Comparison of ENCODE assay signal across 7 mouse cellular contexts in the genomic region with DNA sequence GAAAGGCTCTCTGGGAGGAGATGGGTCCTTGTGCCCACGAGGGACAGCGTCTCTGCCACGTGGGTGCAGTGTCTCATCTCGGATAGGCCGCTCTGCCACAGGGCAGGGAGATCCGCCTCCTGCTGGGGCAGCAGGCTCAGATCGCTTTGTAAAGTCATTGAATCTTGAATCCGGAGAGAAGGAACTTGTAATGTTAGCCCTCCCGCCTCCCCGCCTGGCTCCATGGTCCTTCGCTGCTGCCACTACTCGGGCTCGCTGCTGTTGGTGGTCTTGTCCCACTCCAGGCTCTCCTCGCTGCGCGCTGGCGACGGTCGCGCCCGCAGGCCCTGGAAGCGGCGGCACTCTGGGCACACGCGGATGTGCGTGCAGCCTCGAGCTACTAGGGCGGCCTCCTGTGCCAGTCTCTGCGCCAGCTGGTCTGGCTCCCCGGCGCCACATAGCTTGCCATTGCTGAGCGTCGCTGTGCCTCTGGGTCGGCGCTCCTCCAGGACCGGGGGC. TPM values are rescaled to one million over a fixed set of nuclear protein-coding genes. Genes with fewer than 3 reads are reported as not detected.
DNase-seq lines count a peak whose midpoint lies in the region; ATAC-seq and TF ChIP-seq lines count a peak whose summit lies in the region.

No protein-coding gene starts in this region.

- 48% methylated on average over 36 of the region's 36 CpGs for WGBS in intestine, postnatal 0 days
- 3% methylated on average over 36 of the region's 36 CpGs for whole genome bisulfite sequencing in midbrain, embryonic 12.5 days

- H3K4me2 ChIP-seq in intestine, postnatal 0 days (replicated peaks; ENCODE audit: low read depth) = peak overlapping the region; percentile 51
- peak overlapping the region; percentile 70 for H3K4me2 ChIP-seq in midbrain, embryonic 12.5 days (replicated peaks)

- H3K4me3 ChIP-seq in intestine, postnatal 0 days (ENCODE audit: low read depth, low read length) = no peak overlapping the region
- peak overlapping the region; percentile 38 for H3K4me3 ChIP-seq in midbrain, embryonic 12.5 days
- H3K4me3 ChIP-seq in testis, adult 2 months (ENCODE audit: control insufficient read depth, low read depth, low read length) = peak overlapping the region; percentile 5

- intact Hi-C loops in left cerebral cortex, postnatal 4 days (cut with DNase I) = no loop called here

- no peak for TF ChIP-seq CTCF in intestine, postnatal 0 days (IDR thresholded peaks at IDR 0.05; ENCODE audit: low read depth)
- no peak for TF ChIP-seq CTCF in testis, adult 2 months (IDR thresholded peaks at IDR 0.05; ENCODE audit: control insufficient read depth, insufficient read depth, insufficient replicate concordance, low read depth, low read length)

- H3K9me3 ChIP-seq in intestine, postnatal 0 days (ENCODE audit: control insufficient read depth) = no peaks in the 10 kb centered on the region
- no peaks in the 10 kb centered on the region for H3K9me3 ChIP-seq in midbrain, embryonic 12.5 days

- no peaks in the 10 kb centered on the region for H3K27me3 ChIP-seq in intestine, postnatal 0 days (replicated peaks; ENCODE audit: control insufficient read depth, insufficient read depth, low read length)
- peaks cover 26% of the 10 kb centered on the region for H3K27me3 ChIP-seq in midbrain, embryonic 12.5 days
- no peaks in the 10 kb centered on the region for H3K27me3 ChIP-seq in testis, adult 2 months (ENCODE audit: control insufficient read depth, insufficient read depth, low read length)

- no peak for TF ChIP-seq POLR2A in testis, adult 2 months (IDR thresholded peaks at IDR 0.05; ENCODE audit: control insufficient read depth, low read depth, low read length)

- no peak overlapping the region for H3K9ac ChIP-seq in intestine, postnatal 0 days (ENCODE audit: low read depth, low read length)
- peak overlapping the region; percentile 46 for H3K9ac ChIP-seq in midbrain, embryonic 12.5 days (replicated peaks)

- no peak overlapping the region for H3K27ac ChIP-seq in intestine, postnatal 0 days (ENCODE audit: low read depth, low read length)
- no peak overlapping the region for H3K27ac ChIP-seq in midbrain, embryonic 12.5 days (replicated peaks)
- H3K27ac ChIP-seq in testis, adult 2 months (ENCODE audit: control insufficient read depth, insufficient read depth, low read depth, low read length) = no peak overlapping the region

- no peak for ATAC-seq in intestine, postnatal 0 days
- ATAC-seq in midbrain, embryonic 12.5 days (ENCODE audit: low FRiP score, low read depth) = peak; percentile 34; the same call in 1 of the 2 replicates

- DNase-seq in adrenal gland, adult 8-10 months = peak; percentile 47
- peak; percentile 62 for DNase-seq in cerebellum, adult 9-11 months
- peak; percentile 41 to 45 for DNase-seq in frontal cortex, adult 2 months (ENCODE audit: extremely low spot score in 1 of 2, low spot score in 1 of 2)
- DNase-seq in left cerebral cortex, postnatal 4 days = peak; percentile 84

- H3K4me1 ChIP-seq in intestine, postnatal 0 days (replicated peaks; ENCODE audit: control insufficient read depth, insufficient read depth, low read length) = no peaks in the 10 kb centered on the region
- H3K4me1 ChIP-seq in midbrain, embryonic 12.5 days = peaks cover 8% of the 10 kb centered on the region
- peaks cover 3% of the 10 kb centered on the region for H3K4me1 ChIP-seq in testis, adult 2 months (ENCODE audit: control insufficient read depth, insufficient read depth, low read length)

- H3K36me3 ChIP-seq in intestine, postnatal 0 days (ENCODE audit: control insufficient read depth, insufficient read depth) = no peaks in the 10 kb centered on the region
- H3K36me3 ChIP-seq in midbrain, embryonic 12.5 days = no peaks in the 10 kb centered on the region
- H3K36me3 ChIP-seq in testis, adult 2 months (ENCODE audit: control insufficient read depth, insufficient read depth, low read length) = no peaks in the 10 kb centered on the region

RNA-seq across cellular contexts. Expression of gene Tbcel, which starts 13.0 kb away (rescaled TPM):
- total RNA-seq in adrenal gland, adult 8-10 months (2022) = 10 to 100 TPM; 62.7 to 75.1 (median 65.4) TPM
- 33.2 and 33.3 TPM in 2 replicates for polyA plus RNA-seq in frontal cortex, adult 2 months (2012; rRNA removed)
- 12.2 and 16.0 TPM in 2 replicates for polyA plus RNA-seq in intestine, postnatal 0 days (2015; fragmentation: Nextera tagmentation; extraction: Ambion mirVana)
- total RNA-seq in left cerebral cortex, postnatal 4 days (2021) = 10 to 100 TPM; 30.1 to 31.6 TPM
- 5.8 TPM in 2 replicates for polyA plus RNA-seq in midbrain, embryonic 12.5 days (2016; fragmentation: Nextera tagmentation; extraction: Ambion mirVana)
- 29.9 and 34.0 TPM in 2 replicates for polyA plus RNA-seq in testis, adult 2 months (2012; rRNA removed)
